Mouse (Mus musculus): Measurements from ENCODE around the gene Kcnn3.

DNA sequence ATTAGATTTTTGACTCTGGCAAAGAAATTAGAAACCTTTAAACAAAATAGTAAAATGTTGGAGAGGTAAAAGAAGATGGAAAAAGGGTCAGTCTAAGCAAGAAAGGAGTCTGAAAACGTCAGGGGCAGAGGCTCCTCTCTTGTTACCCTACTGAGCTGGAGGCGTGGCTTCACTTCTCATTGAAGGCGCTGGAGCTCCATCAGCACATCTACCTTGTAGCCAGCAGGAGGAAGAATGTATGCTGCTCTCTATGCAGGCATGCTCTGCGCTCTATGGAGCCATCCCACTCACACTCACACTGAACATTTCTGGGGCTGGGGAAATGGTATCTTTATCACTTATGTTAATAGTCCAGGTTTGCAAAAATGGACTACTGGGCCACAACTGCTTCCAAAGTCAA lies 103.6 kb downstream of the Kcnn3 start:
- TF ChIP-seq CTCF (IDR thresholded peaks at IDR 0.05; ENCODE audit: low read depth, low read length) = no peak
- no peak for TF ChIP-seq POLR2A (IDR thresholded peaks at IDR 0.05; ENCODE audit: borderline replicate concordance, low read depth, low read length)
